Mouse (Mus musculus) cortical plate, adult 2 months (tissue): ENCODE measurements at regions not wholly inside any gene's neighbourhood (a gene's known extent, or its start where the extent isn't known, plus 50 kb on each side); places are given as distances from the start of the nearest gene placed in this dataset.

Experiments used
- CTCF ChIP-seq: fragments of 200-500 bp; IDR thresholded peaks from 2 replicates; pipeline ENCODE4 v1.5.1; 2011; ENCODE audit warnings: mild to moderate bottlenecking, control low read depth, low read length; ENCODE audit not compliant: insufficient read depth; ENCODE audit errors: extremely low read depth
- POLR2A ChIP-seq: fragments of 200-500 bp; IDR thresholded peaks from 2 replicates; pipeline ENCODE4 v1.6.1; 2011; ENCODE audit warnings: mild to moderate bottlenecking, low read length, control low read depth; ENCODE audit not compliant: insufficient read depth; ENCODE audit errors: extremely low read depth

GRCm38 (mm10) chr6:68813346-68813745 is 1277.8 kb upstream of the Tacstd2 start:
- no peak for TF ChIP-seq CTCF
- TF ChIP-seq POLR2A, result no peak
